Mouse (Mus musculus) cerebellum, postnatal 14 days (tissue): Measurements from ENCODE around the gene Abcc4.

Source experiments
- DNase-seq, 2 experiments: peaks; one replicate each; pipeline ENCODE4 v3.0.0; 2021; ENCODE audit warnings: mixed read lengths in 2 of 2

Gene Abcc4

DNA sequence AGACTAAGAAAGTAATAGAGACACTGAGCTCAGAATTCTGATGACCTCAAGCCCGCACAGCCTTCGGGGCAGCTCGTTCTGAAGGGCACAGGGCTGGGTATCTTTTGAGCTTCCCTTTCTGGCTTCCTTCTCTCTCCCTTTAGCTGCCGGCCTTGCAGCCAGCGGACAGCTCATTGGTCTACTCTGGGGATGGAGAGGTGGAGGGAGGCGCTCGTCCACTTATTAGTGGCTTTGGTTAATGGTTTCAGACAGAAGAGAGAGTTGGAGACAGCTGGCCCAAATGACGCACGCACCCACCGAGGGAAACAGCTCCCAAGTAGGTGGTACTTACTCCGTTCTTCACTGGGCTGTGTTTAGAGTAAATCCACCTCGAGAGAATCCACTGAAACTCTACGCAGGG, 214.7 kb downstream of the Abcc4 start:
- peak; percentile 30 to 31 for DNase-seq

DNA sequence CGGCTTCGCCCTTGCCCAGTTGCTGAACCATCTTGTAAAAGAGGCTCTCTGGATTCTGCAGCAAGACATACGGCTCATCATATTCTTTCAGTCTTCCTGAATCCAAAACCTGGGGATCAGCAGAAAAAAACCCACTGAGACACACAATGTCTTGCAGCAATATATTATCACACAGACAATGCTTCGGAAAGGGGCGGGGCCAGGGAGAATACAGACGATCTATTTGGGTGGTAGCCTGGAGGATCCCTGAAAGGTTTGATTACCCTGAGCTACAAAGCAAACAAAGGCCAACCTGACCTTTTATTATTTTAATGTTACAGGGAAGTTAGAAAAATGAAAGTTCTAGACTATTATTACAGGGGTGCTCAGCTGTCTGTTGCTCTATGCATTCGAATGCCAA, 215.5 kb downstream of the Abcc4 start:
- DNase-seq: no peak

DNA sequence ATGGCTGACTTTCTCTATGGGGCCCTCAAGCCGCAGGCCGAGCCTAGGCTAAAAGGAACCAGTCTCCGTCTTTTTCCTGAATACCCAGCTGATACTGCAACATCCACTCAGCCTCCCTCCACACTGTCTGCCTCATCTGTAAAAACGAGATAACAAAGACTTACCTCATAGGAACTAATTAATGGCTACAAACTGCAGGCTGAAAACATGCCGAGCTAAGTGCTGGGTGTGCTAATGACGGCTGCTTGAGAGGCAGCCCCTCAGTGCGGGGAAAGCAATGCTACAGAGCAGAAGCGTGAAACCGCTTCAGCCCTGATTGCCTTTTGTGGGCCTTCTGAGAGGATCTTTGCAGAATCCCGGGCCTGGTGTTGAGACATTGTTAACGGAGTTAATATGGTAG, 219.7 kb downstream of the Abcc4 start:
- DNase-seq: no peak

DNA sequence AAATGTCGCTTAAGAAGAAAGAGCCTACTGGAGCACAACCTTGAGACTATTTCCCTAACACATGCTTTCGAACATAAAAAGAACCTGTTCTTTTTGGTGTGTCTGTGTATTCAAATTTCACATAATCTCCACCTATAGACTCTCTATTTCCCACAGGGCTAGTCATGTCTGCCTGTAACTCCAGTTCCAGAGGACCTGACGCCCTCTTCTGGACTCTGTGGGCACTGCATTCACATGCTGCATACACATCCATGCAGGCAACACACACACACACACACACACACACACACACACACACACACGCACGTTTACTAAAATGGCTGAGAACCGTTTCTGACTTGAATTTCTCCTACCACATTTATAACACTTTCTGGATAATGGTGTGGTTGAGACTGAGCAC, 220.4 kb downstream of the Abcc4 start:
- DNase-seq: peak in 1 of 2 experiments; percentile 18

DNA sequence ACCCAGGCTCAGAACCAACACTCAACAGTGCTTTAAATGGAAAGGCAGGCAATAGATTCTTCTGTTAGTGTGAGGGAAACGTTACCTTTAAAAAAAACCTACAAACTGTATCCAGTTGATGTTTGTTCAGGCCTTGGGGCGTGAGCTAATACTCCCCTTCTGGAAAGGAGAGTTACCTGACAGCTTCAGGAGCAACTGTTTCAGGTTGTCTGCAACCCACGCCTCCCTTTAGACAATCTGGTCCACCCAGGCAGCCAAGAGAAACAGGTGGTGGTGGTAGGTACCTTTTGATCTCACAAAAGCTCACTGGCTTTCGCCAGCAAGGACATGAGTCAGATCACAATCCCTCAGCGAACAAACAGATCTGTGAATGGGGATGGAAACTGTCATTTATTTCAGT, 223.7 kb downstream of the Abcc4 start:
- DNase-seq: no peak

DNA sequence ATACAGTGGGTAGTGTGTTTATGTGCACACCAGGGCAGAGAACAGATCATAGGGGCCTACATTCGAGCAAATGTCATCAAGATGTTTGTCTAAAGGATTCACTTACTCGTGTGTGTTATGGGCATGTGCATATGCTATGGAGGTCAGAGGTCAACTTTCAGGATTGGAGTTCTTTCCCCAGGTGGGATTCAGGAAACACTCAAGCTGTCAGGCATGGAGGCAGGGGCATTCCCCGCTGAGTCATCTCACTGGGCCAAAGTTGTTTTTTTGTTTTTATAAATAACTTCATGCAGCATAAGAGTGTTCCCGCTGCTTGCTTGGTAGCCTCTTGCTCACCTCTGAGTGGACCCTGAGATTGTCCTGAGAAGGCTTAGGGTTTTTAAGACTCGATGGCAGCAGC, 224.2 kb downstream of the Abcc4 start:
- no peak for DNase-seq

DNA sequence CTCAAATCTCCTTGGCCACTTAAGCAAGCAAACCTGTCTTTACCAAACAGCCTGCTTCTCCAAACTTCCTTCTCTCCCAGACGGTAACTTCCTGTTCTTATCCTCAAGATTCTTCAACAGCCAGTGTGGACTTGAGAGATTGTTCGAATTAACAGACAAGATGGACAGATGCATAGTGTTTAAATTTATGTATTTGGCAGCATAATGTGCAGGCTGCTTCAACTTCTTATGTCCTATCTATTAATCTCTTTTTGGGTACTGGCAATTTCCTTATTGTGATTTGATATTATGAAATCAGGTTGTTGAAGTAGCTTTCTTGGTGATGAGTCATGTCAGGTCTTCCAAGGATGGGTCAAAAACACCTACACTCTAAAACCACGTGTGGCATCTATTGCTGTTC, 229.7 kb downstream of the Abcc4 start:
- DNase-seq: no peak

DNA sequence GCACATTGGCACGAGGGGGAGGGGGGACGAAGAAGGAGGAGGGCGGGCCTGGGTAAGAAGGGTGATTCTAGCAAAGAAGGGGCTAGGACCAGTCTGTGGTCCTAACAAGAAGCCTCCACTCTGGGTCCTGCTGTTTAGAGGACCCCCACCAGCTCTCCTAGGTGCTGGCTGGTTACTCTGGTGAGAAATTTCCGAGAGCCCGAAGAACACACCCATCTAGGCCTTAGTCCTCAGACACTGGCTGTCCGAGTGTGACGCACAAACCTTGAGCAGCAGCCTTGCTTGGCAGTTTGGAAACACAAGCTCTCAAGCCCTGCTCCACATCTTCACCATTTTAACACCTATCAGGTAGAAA, 230.9 kb downstream of the Abcc4 start:
- DNase-seq: no peak

DNA sequence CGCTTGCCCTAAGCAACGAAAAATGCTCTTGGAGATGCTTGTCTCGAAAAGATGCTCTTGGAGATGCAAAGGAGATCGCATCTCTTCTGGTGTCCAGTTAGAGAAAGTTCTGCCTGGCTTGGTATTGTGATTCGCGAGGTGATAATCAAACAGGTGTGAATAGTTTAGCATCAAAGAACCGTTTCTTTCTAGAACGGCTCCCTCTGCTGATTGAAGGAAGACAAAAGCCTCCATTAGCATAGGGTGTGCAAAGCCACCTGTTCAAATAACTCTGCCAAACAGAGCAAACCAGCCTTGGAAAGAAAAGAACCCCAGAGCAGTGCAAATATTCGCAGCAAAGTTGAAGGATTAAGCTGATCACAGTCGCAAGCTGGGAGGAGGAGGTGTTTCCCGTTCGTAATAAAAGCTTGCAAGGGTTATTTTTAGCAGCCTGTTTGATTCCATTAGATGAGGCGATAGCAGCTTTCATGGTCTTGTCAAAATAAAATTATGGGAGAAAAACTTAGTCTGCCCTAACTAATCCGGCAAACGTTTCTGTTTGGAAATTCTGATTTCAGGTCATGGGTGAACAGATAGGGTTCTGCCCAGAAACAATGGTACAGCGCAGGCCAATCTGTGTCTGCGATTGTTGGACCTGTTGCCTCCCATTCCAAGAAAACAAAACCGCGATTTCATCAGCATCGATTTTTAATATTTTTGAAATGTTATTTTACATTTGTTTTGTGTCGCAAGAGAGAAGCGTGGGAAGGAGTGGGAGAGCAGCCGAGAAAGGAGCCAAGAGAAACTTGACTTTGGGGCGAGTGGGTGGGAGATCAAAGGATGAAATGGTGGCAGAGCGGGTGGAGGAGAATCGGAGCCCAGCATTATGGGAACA, 231.6 kb downstream of the Abcc4 start:
- DNase-seq: peak; percentile 30 to 56

DNA sequence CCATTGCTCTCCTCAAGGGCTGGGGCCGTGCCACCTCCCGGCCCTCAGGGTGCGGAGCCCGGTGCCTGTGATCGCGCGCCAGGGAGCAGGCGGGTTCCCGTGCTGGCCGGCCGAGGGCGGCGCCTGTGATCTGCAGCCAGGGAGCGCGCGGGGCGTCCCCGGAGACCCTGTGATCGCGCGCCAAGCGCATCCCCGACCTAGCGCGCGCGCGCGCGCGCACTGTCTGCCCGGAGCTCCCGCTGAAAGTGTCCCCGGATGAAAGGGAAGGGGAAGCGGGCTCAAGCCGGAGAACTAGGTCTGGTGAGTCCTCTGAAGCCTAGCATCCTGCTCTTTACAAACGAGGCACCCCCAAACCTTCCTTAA, 232.2 kb downstream of the Abcc4 start:
- peak; percentile 31 to 34 for DNase-seq

DNA sequence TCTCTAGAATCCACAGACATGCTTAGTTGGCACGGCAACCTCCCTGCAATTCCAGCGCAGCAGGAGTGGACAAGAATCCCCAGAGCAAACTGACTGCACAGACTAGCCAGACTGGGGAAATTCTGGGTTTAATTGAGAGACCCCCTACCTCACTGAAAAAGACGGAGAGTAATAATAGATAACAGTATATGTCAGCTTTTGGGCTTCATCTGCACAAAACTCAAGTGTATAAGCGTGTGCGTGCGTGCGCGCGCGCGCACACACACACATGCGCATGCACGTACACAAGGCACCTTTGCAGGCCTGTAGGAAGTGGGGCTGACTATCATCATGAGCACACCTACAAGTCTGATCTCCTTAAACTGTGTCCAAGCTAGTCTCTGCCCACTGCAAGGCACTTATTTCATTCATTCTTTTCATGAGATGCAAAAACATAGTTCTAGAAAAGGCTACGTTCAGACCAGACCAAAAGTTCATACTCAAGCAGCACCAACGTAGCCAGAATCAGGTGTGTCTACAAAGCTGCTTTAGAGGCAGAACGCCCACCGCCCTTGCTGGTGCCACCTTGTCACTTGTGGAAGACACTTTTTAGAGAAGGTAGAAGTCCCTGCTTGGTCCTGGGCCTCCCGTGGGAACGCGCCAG, 232.7 kb downstream of the Abcc4 start:
- no peak for DNase-seq

DNA sequence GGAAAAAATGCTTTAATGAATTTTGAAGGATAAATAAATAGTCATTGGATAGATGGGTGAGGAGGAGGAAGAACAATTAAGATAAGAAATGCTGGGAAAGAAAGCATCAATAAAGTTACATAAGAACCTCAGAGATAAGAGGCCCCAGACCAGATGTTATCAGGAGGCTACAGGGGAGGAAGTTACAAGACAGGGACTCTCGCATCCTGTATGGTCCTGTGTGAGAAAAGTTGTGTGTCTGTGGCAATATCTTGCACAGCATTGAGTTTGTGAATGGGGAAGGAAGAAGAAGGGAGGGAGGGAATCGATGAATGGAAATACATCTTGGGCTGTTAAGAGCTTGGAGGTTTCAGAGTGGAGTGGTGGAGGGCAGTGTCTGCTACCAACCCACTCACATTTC, 240.7 kb downstream of the Abcc4 start:
- DNase-seq: no peak

DNA sequence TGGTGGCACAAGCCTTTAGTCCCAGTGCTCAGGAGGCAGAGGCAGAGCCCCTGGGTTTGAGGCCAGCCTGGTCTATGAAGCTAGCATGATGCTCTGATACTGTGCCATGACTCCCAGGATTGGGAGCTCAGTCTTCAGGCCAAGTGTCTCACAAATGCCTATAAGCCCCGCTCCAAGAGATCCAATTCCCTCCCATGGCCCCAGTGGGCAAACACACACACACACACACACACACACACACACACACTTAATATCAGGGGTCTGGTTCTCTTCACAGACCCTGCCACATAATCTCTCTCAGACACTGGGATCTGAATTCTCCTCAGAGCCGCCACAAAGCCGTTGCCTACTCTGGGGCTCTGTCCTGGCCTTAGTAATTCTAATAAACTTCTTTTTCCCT, 241.6 kb downstream of the Abcc4 start:
- no peak for DNase-seq

DNA sequence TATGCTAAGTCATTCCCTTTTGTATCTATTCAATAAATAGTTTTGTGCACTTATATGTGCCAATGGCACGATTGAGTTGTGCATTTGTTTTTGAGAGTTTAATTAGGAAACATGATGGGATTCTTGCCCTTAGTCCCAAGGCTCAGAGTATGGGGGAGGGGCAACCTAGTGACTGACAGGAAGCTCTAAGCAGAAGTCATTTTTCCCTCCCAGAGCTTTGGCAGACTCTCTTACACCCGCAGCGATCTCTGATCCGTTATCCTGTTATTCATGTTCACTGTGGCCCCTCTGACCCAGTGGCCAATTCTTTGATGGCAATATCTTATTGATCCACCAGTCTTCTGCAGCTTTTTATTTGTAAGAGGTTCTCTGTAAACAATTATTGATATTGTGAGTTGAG, 253.4 kb downstream of the Abcc4 start:
- DNase-seq: peak; percentile 9 to 21

DNA sequence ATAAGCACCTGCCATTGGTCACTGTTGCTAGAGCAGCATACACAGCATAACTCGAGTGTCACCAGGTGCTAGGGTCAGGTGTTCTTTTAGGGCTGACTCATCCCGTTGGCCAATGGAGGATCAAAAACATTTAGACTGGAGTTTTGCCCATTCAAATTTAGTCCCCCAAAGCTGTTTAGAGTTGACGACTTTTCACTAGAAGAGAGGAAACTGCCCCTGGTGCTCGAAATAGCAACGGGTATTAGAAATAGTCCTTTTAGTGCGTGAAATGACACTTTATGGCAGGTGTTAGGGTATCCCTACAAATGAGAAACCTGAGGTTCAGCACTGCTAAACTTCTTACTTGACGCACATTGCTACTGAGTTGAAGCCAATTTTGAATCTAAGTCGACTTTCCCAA, 265.9 kb downstream of the Abcc4 start:
- no peak for DNase-seq

DNA sequence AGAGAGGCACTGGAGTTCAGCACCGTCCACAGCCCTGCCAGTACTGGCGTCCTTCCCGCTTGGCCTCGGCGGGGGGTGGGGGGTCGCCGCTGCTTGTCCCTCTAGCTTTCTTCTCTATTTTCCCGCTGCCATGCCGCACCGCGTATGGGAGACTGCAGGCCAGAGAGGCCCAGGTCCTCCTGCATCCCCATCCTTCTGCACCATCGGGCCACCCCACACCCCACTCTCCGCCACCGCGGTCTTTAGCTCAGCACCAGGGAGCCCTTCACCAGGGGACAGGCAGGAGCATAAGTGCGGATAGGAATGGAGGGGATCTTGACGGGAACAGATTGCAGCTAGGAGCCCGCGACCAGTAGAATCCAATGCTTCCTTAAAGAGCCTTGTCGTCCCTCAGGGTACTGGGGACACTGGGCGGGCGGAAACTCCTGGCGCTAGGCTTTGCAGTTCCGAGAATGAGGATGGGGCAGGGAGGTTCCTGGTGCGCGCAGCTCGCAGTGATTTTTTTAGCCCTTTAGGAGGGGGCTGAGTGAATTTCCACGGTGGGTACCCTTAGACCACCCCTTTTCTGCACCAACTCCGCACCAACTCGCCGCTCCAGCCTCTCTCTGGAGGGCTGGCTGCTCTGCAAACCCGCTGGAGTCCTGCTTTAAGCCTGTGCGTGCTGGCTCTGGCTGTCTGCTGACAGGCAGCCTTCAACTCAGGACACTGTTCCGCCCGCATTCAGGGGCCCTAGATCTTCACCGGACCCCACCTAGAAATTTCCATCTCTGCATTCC, 268.7 kb downstream of the Abcc4 start:
- DNase-seq: peak; percentile 20 to 32

DNA sequence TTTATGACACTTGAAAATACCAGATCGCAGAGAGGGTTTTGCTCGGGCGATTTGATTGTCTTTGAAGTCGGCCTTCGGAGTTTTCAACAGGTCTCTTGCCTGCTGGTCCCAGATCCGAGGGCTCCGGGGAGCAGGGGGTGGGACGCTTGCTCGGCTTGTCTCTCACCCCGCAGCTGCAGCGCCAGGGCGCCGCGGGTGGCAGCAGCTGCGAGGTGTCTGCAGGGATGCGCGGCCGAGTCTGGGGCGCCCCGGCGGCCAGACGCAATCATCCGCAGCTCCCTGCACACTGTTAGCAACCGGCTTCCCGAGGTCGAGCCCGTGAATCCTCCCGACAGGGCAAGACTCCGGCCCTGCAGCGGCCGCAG, 269.2 kb downstream of the Abcc4 start:
- DNase-seq: peak in 1 of 2 experiments; percentile 18

DNA sequence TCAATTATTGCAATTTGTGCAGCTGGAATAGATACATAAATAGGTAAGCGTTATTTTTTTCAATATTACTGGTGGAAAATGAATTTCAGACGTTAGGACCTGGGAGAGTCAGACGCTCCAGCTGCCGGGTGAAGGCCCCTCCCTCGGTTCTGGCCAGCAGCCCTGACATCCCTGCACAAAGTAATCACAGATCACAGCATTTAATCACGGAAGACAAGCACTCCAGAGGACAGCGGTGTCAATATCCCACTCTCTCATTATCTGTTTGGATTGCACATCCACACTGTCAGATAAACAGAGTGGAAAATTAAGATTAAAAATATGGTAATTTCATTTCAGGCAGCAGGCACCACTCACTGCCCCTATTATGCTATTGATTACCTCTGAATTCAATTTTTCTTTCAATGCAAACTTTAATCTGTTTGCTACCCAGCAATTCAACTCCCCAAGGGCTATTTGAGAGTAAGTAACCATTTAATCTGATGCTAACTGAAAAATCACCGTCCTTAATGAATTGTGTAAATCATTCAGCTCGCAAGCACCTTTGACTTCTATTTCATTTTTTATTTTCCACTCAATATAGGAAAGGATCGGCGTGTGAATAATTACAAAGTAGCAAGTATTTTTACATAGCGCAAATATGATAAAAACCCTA, 270.2 kb downstream of the Abcc4 start:
- DNase-seq: no peak

DNA sequence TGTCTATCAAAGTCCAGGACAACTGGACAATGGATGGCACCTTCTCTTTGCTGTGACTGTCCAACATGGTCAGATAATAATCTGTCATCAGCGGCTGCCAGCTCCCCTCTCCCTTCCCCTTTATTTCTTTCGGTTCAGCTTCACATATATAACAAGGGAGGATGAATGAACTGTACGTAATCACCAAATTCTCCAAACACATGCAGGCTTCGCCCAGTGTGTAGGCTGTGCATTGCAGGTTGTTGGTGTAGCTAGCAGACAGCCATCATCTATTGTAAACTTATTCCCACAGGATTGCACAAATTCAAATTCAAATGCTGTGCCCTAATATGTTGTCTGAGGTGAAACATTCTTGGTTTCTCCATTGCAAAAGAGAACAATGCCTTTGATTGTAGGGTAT, 271.2 kb downstream of the Abcc4 start:
- no peak for DNase-seq

DNA sequence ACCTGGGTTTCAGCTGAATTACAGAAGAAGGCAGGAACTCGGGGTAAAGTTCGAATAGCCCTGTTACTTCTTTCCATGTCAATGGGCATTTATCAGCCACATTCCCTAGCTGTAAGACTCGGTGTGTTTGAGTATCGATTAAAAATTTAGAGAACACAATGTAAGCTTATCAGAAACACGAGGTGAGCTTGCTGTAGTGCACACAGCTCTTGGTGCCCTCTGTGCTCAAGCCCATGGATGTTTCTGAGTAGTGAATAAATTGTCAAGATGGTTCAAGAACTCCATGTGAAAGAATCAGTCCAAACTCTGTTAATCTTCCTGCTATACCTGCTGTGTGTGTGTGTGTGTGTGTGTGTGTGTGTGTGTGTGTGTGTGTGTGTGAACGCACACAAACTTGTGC, 272.2 kb downstream of the Abcc4 start:
- no peak for DNase-seq
